Mouse (Mus musculus) thymus, adult 2 months (tissue): ENCODE data around the gene Gm42421.

Source experiments
- CTCF ChIP-seq: fragments of 200-500 bp; IDR thresholded peaks from 2 replicates; pipeline ENCODE4 v1.5.1; 2012; ENCODE audit warnings: mild to moderate bottlenecking, control low read depth, low read length, moderate library complexity, borderline replicate concordance; ENCODE audit not compliant: control insufficient read depth, poor library complexity, insufficient read depth; ENCODE audit errors: extremely low read depth
- POLR2A ChIP-seq: fragments of 200-500 bp; IDR thresholded peaks from 2 replicates; pipeline ENCODE4 v1.6.1; 2012; ENCODE audit warnings: mild to moderate bottlenecking, low read length, control low read depth, moderate library complexity; ENCODE audit not compliant: control insufficient read depth, poor library complexity, insufficient read depth; ENCODE audit errors: extremely low read depth

- no peak for TF ChIP-seq CTCF
- TF ChIP-seq POLR2A = no peak
These were observed 19.0 kb upstream of the Gm42421 start for GRCm38 (mm10) chr5:143908926-143909325.
